Mouse (Mus musculus) midbrain, postnatal 0 days (tissue): ENCODE measurements around the gene Pced1b. TPM values are rescaled to one million over a fixed set of nuclear protein-coding genes. Genes with fewer than 3 reads are reported as not detected.

ENCODE experiments used
- ATAC-seq: fragments of 200-750 bp; cut with Nextera tagmentation; 2 replicates; pipeline ENCODE4 v1.8.0; 2017; ENCODE audit warnings: moderate number of reproducible peaks, mild to moderate bottlenecking, moderate TSS enrichment, moderate library complexity; ENCODE audit not compliant: low FRiP score
- DNase-seq: peaks from one replicate; pipeline ENCODE4 v3.0.0-alpha.2; 2015; ENCODE audit warnings: low spot score
- H3K27ac ChIP-seq: fragments of 300-500 bp; sonication (generic); 2 replicates; pipeline ENCODE4 v1.5.1; 2014; ENCODE audit warnings: low read depth, mild to moderate bottlenecking, low read length, mixed read lengths
- H3K27me3 ChIP-seq: fragments of 300-500 bp; sonication (generic); 2 replicates; pipeline ENCODE4 v1.6.1; 2014; ENCODE audit warnings: low read length, control low read depth, mixed read lengths; ENCODE audit not compliant: insufficient read depth
- H3K36me3 ChIP-seq: fragments of 300-500 bp; sonication (generic); 2 replicates; pipeline ENCODE4 v1.6.1; 2014; ENCODE audit warnings: low read length, control low read depth, mixed read lengths; ENCODE audit not compliant: insufficient read depth
- H3K4me1 ChIP-seq: fragments of 300-500 bp; sonication (generic); 2 replicates; pipeline ENCODE4 v1.6.1; 2014; ENCODE audit warnings: mild to moderate bottlenecking, control low read depth, antibody characterized with exemption, low read length, mixed read lengths; ENCODE audit not compliant: insufficient read depth
- H3K4me2 ChIP-seq: fragments of 300-500 bp; sonication (generic); 2 replicates; pipeline ENCODE4 v1.6.1; 2014; ENCODE audit warnings: low read depth, mild to moderate bottlenecking, low read length, mixed read lengths; ENCODE audit not compliant: poor library complexity, severe bottlenecking
- H3K4me3 ChIP-seq: fragments of 300-500 bp; sonication (generic); 2 replicates; pipeline ENCODE4 v1.5.1; 2014; ENCODE audit warnings: low read depth, mild to moderate bottlenecking, low read length, moderate library complexity
- H3K9ac ChIP-seq: fragments of 300-500 bp; sonication (generic); replicated peaks from 2 replicates; pipeline ENCODE4 v1.6.1; 2014; ENCODE audit warnings: mild to moderate bottlenecking, low read length, moderate library complexity, mixed read lengths; ENCODE audit not compliant: poor library complexity, severe bottlenecking
- H3K9me3 ChIP-seq: fragments of 300-500 bp; sonication (generic); 2 replicates; pipeline ENCODE4 v1.6.1; 2016; ENCODE audit warnings: low read length, control low read depth
- CTCF ChIP-seq: IDR thresholded peaks from 2 replicates; pipeline ENCODE4 v1.5.1; 2016; ENCODE audit warnings: antibody characterized with exemption, mild to moderate bottlenecking
- WGBS: fragments of 180-500 bp; shearing (Covaris S2); extraction: QIAGEN DNeasy Blood & Tissue Kit; methylation state at CpG from one replicate; pipeline ENCODE4 v1.1.7; 2014; 5-methylcytosine and 5-hydroxymethylcytosine counted together
- polyA plus RNA-seq: library from polyadenylated mRNA; unstranded; fragments of >200 nt; fragmentation: Nextera tagmentation; extraction: Ambion mirVana; gene quantifications from 2 replicates; pipeline ENCODE4 v1.2.1, GENCODE M21; 2015
- total RNA-seq: library from RNA; depleted of rRNA; stranded (reverse); fragments of >200 nt; gene quantifications from 2 replicates; pipeline ENCODE4 v1.2.3, GENCODE M21; 2014

Gene Pced1b
- total and polyA plus RNA-seq, 2 experiments from 2014 or later: 7.0 to 10.4 TPM

DNA sequence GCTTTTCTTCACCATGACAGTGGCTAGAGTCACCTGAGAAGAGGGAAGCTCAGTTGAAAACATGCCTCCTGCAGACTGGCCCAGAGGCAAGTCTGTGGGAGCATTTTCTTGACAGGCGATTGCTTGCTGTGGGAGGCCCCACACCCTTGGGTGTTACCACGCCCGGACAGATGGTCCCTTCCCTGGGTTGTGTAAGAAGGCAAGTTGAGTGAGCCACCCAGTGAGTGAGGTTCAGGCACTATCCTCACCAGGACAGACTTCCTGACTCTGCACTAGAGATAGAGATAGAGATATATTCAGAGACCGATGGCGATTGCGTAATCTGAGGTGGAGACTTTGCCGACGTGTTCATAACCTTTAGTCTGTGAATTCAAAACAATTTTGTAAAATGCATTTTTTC, 96.0 kb downstream of the Pced1b start:
- Histone ChIP-seq H3K4me3 (no peak overlapping the region), H3K4me2 (no peak overlapping the region), H3K27ac (no peak overlapping the region), H3K9me3 (no peaks in the 10 kb centered on the region), H3K36me3 (no peaks in the 10 kb centered on the region), H3K4me1 (no peaks in the 10 kb centered on the region), H3K27me3 (no peaks in the 10 kb centered on the region), H3K9ac (no peak overlapping the region)
- DNase-seq (no peak), ATAC-seq (no peak)
- WGBS: 94% methylated on average over 8 of the region's 8 CpGs
- no peak for TF ChIP-seq CTCF

DNA sequence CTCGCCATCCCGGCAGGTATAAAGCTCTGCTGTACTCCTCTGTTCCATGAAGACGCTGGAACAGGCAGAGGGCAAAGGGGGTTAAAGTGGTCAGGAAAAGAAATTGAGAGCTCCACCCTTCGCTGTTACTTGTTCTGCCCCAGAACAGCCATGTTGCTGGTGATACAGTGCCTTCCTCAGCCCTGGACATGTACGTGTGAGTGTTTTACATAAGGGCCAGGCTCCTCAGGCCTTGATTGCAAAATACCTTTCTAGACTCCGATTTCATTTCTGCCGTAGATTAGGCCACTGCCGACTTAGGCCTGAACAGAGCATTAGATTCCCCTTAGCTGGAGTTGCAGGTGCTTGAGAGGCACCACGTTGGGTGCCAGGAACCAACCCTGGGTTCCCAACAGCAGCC, 97.0 kb downstream of the Pced1b start:
- Histone ChIP-seq H3K4me3 (no peak overlapping the region), H3K9ac (no peak overlapping the region), H3K4me2 (no peak overlapping the region), H3K27me3 (no peaks in the 10 kb centered on the region), H3K27ac (no peak overlapping the region), H3K4me1 (no peaks in the 10 kb centered on the region), H3K9me3 (no peaks in the 10 kb centered on the region), H3K36me3 (no peaks in the 10 kb centered on the region)
- DNase-seq (no peak), ATAC-seq (no peak)
- no peak for TF ChIP-seq CTCF
- WGBS: 93% methylated on average over 9 of the region's 9 CpGs

DNA sequence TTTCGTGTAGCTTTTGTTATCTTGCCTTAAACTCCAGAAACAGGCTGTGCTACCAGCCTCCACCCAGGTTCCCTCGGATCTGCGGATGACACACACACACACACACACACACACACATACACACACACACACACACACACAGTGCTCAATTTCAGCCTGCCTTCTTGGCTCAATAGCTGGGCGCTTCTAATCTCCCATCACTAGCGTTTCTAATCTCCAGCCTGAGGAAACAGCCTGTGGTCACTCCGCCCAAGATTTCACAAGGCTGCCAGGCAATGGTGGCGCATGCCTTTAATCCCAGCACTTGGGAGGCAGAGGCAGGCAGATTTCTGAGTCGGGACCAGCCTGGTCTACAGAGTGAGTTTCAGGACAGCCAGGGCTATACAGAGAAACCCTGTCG, 98.2 kb downstream of the Pced1b start:
- Histone ChIP-seq H3K9ac (no peak overlapping the region), H3K4me2 (no peak overlapping the region), H3K36me3 (no peaks in the 10 kb centered on the region), H3K27me3 (no peaks in the 10 kb centered on the region), H3K9me3 (no peaks in the 10 kb centered on the region), H3K27ac (no peak overlapping the region), H3K4me1 (no peaks in the 10 kb centered on the region), H3K4me3 (no peak overlapping the region)
- TF ChIP-seq CTCF: no peak
- DNase-seq: no peak
- no peak for ATAC-seq
- 95% methylated on average over 9 of the region's 9 CpGs for WGBS

DNA sequence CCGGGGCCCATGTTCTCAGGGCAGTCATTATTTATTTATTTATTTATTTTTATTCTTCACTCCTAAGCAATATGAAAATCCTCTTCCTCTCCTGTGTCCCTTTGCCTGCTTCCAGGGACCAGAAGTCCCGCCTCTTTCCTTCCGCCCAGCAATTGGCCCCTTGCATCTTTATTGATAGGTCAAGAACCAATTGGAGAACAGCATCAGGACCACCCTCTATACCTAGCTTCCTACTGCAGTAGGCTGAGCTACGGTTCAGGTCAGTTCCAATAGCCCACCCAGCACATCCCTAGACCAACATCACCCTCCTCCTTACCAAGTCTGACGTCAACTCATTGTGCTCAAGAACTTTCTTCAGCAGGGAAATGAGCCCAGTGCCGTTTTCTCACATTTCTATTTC, 99.0 kb downstream of the Pced1b start:
- H3K9me3 ChIP-seq: no peaks in the 10 kb centered on the region
- no peak for TF ChIP-seq CTCF
- H3K4me2 ChIP-seq: no peak overlapping the region
- H3K27me3 ChIP-seq: no peaks in the 10 kb centered on the region
- no peak overlapping the region for H3K27ac ChIP-seq
- H3K4me1 ChIP-seq: no peaks in the 10 kb centered on the region
- no peak overlapping the region for H3K9ac ChIP-seq
- 85% methylated on average over 6 of the region's 6 CpGs for WGBS
- DNase-seq (no peak), ATAC-seq (no peak)
- no peaks in the 10 kb centered on the region for H3K36me3 ChIP-seq
- H3K4me3 ChIP-seq: no peak overlapping the region

DNA sequence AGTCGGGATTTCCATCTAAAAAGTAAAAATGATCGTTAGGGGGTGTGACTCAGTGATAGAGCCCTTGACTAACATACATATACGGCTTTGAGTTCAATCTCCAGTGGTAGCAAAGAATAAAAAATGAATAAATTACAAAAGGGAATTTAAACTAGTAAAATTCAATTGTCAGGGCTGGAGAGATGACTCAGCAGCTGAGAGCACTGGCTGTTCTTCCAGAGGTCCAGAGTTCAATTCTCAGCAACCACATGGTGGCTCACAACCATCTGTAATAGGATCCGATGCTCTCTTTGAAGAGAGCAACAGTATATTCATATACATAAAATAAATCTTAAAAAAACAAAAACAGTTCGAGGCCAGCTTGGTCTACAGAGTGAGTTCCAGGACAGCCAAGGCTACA, 99.5 kb downstream of the Pced1b start:
- Histone ChIP-seq H3K9me3 (no peaks in the 10 kb centered on the region), H3K9ac (no peak overlapping the region), H3K4me1 (no peaks in the 10 kb centered on the region), H3K27me3 (no peaks in the 10 kb centered on the region), H3K27ac (no peak overlapping the region), H3K36me3 (no peaks in the 10 kb centered on the region), H3K4me2 (no peak overlapping the region), H3K4me3 (no peak overlapping the region)
- no peak for TF ChIP-seq CTCF
- ATAC-seq (no peak), DNase-seq (no peak)
- WGBS: 89% methylated on average over 5 of the region's 5 CpGs

DNA sequence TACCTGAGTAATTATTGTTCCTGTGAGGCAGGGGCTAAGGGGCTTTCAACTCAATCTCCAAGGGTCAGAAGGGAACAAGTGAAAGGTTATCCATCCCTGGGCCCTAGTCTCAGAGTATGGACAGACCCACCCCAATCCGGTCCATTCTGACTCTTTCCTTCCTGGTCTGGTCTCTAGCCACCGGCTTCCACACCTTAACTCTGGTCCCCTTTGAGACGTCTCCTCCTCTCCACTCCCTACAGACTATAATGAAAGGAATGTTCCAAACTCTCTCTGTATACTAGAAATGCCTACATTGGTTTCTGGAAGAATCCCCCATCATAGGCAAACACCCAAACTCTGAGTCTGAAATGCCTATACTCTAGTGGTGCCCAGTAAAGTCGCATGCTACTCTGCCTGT, 100.0 kb downstream of the Pced1b start:
- no peak overlapping the region for H3K4me2 ChIP-seq
- no peaks in the 10 kb centered on the region for H3K4me1 ChIP-seq
- H3K4me3 ChIP-seq: no peak overlapping the region
- H3K36me3 ChIP-seq: no peaks in the 10 kb centered on the region
- no peak for ATAC-seq
- H3K9me3 ChIP-seq: no peaks in the 10 kb centered on the region
- DNase-seq: no peak
- no peak overlapping the region for H3K27ac ChIP-seq
- H3K9ac ChIP-seq: no peak overlapping the region
- 93% methylated on average over 4 of the region's 4 CpGs for WGBS
- no peak for TF ChIP-seq CTCF
- no peaks in the 10 kb centered on the region for H3K27me3 ChIP-seq
